Mouse (Mus musculus): ENCODE data around the gene Olfr366. TPM values are rescaled to one million over a fixed set of nuclear protein-coding genes. Genes with fewer than 3 reads are reported as not detected.
"Not testable (repeated sequence)": the region's sequence is repeated elsewhere in the genome, so short reads cannot be mapped to it uniquely, and the experiment has no call there.

The Olfr366 gene
- not detected in 2 replicates for polyA plus RNA-seq (2014; fragmentation: Nextera tagmentation; extraction: Ambion mirVana)

GRCm38 (mm10) chr2:37211274-37211673, at the start of gene Olfr366:
Gene Olfr366 (plus strand): TSS chr2:37211574.
- no peak for ATAC-seq (ENCODE audit: insufficient number of reproducible peaks, insufficient read depth, low FRiP score, low read depth)
- no peak within 1 kb of the TSS for H3K4me2 ChIP-seq (replicated peaks; ENCODE audit: low read depth, low read length)

GRCm38 (mm10) chr2:37187898-37188297, 23.5 kb upstream of the Olfr366 start, which contains the start of gene Olfr365:
Gene Olfr365 (plus strand): TSS chr2:37188198.
- no peaks in the 10 kb centered on the region for H3K36me3 ChIP-seq (ENCODE audit: control insufficient read depth, insufficient read depth, low read length)
- no peak within 1 kb of the TSS for H3K27ac ChIP-seq (ENCODE audit: low read length)
- H3K9ac ChIP-seq (replicated peaks; ENCODE audit: low read depth, low read length): no peak within 1 kb of the TSS
- H3K4me2 ChIP-seq (replicated peaks; ENCODE audit: low read depth, low read length): no peak within 1 kb of the TSS
- no peaks in the 10 kb centered on the region for H3K4me1 ChIP-seq (ENCODE audit: control insufficient read depth, insufficient read depth, low read length)
- no peaks in the 10 kb centered on the region for H3K9me3 ChIP-seq (ENCODE audit: control insufficient read depth, low read depth, low read length)
- 80% methylated on average over 3 of the region's 3 CpGs for WGBS
- ATAC-seq (ENCODE audit: insufficient number of reproducible peaks, insufficient read depth, low FRiP score, low read depth): no peak
- no peaks in the 10 kb centered on the region for H3K27me3 ChIP-seq (ENCODE audit: control insufficient read depth, insufficient read depth, low read length)
- H3K4me3 ChIP-seq (ENCODE audit: low read depth, low read length): no peak within 1 kb of the TSS

More at GRCm38 (mm10) chr2:37211274-37211673, at the start of gene Olfr366:
- no peak within 1 kb of the TSS for H3K9ac ChIP-seq (replicated peaks; ENCODE audit: low read depth, low read length)
- H3K9me3 ChIP-seq (ENCODE audit: control insufficient read depth, low read depth, low read length): no peaks in the 10 kb centered on the region
- H3K27me3 ChIP-seq (ENCODE audit: control insufficient read depth, insufficient read depth, low read length): no peaks in the 10 kb centered on the region
- H3K4me1 ChIP-seq (ENCODE audit: control insufficient read depth, insufficient read depth, low read length): no peaks in the 10 kb centered on the region
- no peaks in the 10 kb centered on the region for H3K36me3 ChIP-seq (ENCODE audit: control insufficient read depth, insufficient read depth, low read length)
- H3K4me3 ChIP-seq (ENCODE audit: low read depth, low read length): no peak within 1 kb of the TSS
- no peak within 1 kb of the TSS for H3K27ac ChIP-seq (ENCODE audit: low read length)

- H3K27ac ChIP-seq (ENCODE audit: low read length); H3K27me3 ChIP-seq (ENCODE audit: control insufficient read depth, insufficient read depth, low read length); H3K9me3 ChIP-seq (ENCODE audit: control insufficient read depth, low read depth, low read length); H3K9ac ChIP-seq (replicated peaks; ENCODE audit: low read depth, low read length); ATAC-seq (ENCODE audit: insufficient number of reproducible peaks, insufficient read depth, low FRiP score, low read depth); H3K36me3 ChIP-seq (ENCODE audit: control insufficient read depth, insufficient read depth, low read length); H3K4me1 ChIP-seq (ENCODE audit: control insufficient read depth, insufficient read depth, low read length); H3K4me2 ChIP-seq (replicated peaks; ENCODE audit: low read depth, low read length); H3K4me3 ChIP-seq (ENCODE audit: low read depth, low read length): not testable (repeated sequence)
- WGBS: 78% methylated on average over 7 of the region's 7 CpGs
Measured at GRCm38 (mm10) chr2:37261781-37262180, 50.4 kb downstream of the Olfr366 start.

Other genes starting within 250 kb of the Olfr366 start
- not detected in 2 replicates for gene Olfr357, start 217.7 kb upstream of the Olfr366 start, polyA plus RNA-seq (2014; fragmentation: Nextera tagmentation; extraction: Ambion mirVana)
- not detected in 2 replicates for gene Olfr358, start 202.2 kb upstream of the Olfr366 start, polyA plus RNA-seq (2014; fragmentation: Nextera tagmentation; extraction: Ambion mirVana)
- not detected in 2 replicates for gene Olfr360, start 145.8 kb upstream of the Olfr366 start, polyA plus RNA-seq (2014; fragmentation: Nextera tagmentation; extraction: Ambion mirVana)
- not detected in 2 replicates for gene Olfr361, start 122.3 kb upstream of the Olfr366 start, polyA plus RNA-seq (2014; fragmentation: Nextera tagmentation; extraction: Ambion mirVana)
- not detected in 2 replicates for gene Olfr362, start 93.7 kb upstream of the Olfr366 start, polyA plus RNA-seq (2014; fragmentation: Nextera tagmentation; extraction: Ambion mirVana)
- gene Olfr364-ps1, start 72.3 kb upstream of the Olfr366 start, polyA plus RNA-seq (2014; fragmentation: Nextera tagmentation; extraction: Ambion mirVana): not detected in 2 replicates
- gene Olfr365, start 23.4 kb upstream of the Olfr366 start, polyA plus RNA-seq (2014; fragmentation: Nextera tagmentation; extraction: Ambion mirVana): not detected in 2 replicates
- gene Olfr368, start 114.9 kb downstream of the Olfr366 start, polyA plus RNA-seq (2014; fragmentation: Nextera tagmentation; extraction: Ambion mirVana): not detected in 2 replicates
- 42.6 and 48.1 TPM in 2 replicates for gene Pdcl, start 147.8 kb downstream of the Olfr366 start, polyA plus RNA-seq (2014; fragmentation: Nextera tagmentation; extraction: Ambion mirVana)
- gene Rc3h2, start 211.3 kb downstream of the Olfr366 start, polyA plus RNA-seq (2014; fragmentation: Nextera tagmentation; extraction: Ambion mirVana): 23.2 and 27.2 TPM in 2 replicates
- 9.3 and 9.4 TPM in 2 replicates for gene Zbtb26, start 231.6 kb downstream of the Olfr366 start, polyA plus RNA-seq (2014; fragmentation: Nextera tagmentation; extraction: Ambion mirVana)
- 4.6 and 4.7 TPM in 2 replicates for gene Zbtb6, start 231.6 kb downstream of the Olfr366 start, polyA plus RNA-seq (2014; fragmentation: Nextera tagmentation; extraction: Ambion mirVana)
- 80.8 and 92.6 TPM in 2 replicates for gene Rabgap1, start 231.7 kb downstream of the Olfr366 start, polyA plus RNA-seq (2014; fragmentation: Nextera tagmentation; extraction: Ambion mirVana)

All from stomach, embryonic 14.5 days (tissue).